Mouse (Mus musculus) liver (tissue): Measurements from ENCODE around the gene Ikzf3.

Experiments used
- DNase-seq: peaks from one replicate; pipeline ENCODE4 v3.0.0-alpha.2; 2020; ENCODE audit warnings: mixed read lengths

The Ikzf3 gene

GRCm38 (mm10) chr11:98545711-98546231 is at the start of gene Ikzf3:
Ikzf3 (minus strand) TSS chr11:98546031.
- peak; percentile 12 for DNase-seq

- no peak for DNase-seq
Observed at GRCm38 (mm10) chr11:98595473-98595872, 49.6 kb upstream of the Ikzf3 start.

GRCm38 (mm10) chr11:98595021-98595420 is 49.2 kb upstream of the Ikzf3 start:
- DNase-seq = no peak

GRCm38 (mm10) chr11:98590548-98591445 is 45.0 kb upstream of the Ikzf3 start:
- no peak for DNase-seq

GRCm38 (mm10) chr11:98589306-98589705 is 43.5 kb upstream of the Ikzf3 start:
- DNase-seq = peak; percentile 30

DNA sequence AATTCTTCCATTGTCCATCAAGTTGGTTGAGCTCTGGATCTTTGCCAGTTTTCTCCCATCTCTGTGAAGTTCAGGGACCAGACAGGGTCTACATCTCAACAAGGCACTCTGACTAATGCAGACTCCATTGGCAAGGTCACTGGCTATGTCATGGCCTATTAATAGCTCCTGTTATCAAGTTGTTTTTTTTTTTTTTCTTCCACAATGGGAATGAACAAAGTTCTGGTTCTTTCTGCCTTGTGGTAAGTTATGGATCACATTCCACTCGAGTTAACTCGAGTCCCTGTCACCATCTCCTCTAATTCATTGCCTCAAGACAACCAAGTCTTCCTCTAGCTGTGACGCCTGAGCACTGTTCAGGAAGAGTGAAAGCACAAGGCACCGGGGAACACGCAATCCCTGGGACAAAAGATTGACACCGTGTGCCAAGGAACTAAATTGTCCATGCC is 43.0 kb upstream of the Ikzf3 start:
- no peak for DNase-seq

DNA sequence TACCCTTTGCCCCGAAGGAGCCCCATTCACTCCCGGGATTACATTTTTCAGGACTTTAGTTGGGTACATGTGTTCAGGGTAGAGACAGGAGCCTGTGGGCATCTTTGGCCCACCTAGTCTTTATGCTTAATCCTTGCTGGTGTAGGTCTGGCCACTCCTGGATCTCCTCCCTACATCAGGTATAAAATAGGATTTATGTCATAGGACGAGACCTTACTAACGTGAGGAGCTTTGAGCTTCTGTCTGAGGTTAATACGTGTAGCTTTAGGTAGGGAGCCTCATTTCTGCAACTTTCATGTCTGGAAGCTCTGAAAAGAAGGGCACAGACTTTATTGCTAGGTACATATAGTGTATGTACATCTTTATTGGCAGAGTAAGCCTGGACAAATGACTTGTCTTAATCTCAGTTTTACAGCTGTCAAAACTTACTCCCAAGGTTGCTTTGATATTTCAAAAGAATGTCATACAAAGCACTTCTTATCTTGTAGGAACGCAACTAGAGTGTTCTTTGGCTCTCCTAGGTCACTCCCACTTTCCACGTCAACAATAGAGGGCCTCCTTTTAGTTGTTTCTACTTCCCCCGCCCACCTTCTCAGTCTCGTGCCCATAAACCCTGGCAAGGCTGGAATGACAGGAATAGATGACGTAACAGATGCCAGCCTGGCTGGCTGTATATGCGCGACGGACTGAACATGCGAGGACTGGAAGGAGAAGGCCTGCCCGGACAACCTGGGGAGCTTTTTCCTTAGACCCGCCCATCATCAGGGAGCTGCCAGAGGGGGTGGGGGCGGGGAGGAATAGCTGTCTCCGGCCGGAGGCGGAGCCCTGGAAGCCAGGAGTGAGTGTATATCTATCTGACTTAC is 42.1 kb upstream of the Ikzf3 start:
- DNase-seq = peak; percentile 94

GRCm38 (mm10) chr11:98586892-98587563 is 41.2 kb upstream of the Ikzf3 start, which contains the start of gene Ormdl3:
Ormdl3 (minus strand) TSS chr11:98587368.
- peak; percentile 99 for DNase-seq

DNA sequence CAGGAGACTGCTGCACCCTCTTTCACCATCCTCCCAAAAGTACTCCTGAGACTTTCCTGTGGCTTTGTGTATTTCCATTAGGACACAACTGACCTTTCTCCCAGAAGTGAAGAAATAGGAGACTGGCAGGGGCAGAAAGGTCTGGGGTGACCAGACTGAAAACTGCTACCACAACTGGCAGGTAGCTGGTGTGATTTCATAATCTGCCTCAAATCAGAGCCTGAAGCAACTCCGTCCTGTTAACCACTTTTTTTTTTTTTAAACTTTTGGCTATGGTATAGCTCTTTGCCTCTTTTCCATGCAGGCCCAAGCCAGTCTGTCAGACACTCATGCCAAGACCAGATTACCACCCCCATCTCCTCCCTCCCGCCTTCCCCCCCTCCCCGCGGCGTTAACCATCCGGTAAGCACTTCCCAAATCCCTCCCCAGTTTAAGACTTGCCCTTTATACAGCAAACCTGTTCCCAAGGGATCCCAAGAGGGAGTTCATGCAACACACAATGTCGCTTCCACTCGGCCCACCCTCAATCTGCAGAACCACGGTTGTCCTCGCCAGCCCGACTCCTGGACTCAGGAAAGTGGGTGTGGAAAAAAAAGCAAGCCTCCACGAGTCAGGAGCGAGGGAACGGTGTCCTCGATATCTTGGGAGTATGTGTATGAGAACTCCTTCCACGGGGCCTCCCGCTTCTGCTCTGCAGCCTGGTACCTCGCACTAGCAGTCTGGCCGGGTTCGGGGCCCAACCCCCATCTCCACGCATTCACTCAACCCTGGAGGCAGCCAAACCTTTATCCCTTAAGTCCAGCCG is 40.5 kb upstream of the Ikzf3 start:
- peak; percentile 50 for DNase-seq

DNA sequence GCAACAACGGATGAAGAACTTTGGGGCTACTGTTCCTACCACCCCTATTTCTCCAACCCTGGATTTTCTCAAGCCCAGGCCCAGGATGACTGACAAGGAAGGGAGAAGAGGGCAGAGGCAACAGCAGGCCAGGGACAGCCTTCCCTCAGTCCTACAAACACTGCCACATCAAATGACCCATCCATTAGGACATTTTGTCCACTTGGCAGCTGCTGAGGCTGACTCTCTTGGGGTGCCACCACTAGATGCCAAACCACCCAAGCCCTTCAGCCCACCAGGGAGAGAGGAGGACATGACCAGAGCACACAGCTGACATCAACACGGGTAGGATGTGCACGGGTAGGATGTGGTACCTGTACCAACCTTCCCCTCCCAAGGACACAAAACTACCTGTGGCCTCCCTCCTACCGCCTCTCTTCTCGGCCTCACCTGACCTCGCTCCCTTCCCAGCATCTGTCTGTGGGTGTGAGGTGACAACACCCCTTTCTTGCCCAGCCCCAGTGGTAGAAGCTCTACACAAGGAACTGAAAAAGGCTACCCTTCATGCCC is 38.9 kb upstream of the Ikzf3 start:
- DNase-seq = peak; percentile 24

DNA sequence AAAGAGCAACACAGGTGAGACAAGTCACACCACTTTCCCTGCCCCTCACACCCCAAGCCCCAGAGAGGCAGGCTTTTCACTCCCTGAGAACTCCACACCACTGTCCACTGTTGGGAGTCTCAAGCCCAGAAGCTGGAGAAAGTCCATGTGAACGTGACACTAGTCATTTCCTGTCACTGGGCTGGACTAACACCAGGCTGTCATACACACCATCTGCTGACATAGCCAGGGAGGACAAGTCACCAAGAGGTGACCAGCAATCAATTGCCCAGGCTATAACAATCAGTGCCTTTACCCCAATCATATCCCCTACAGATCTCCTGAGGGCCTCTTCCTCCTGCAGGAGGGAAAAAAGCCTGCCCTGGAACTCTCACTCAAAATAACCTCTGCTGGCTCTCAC is 38.3 kb upstream of the Ikzf3 start:
- DNase-seq = no peak

GRCm38 (mm10) chr11:98583571-98583970 is 37.7 kb upstream of the Ikzf3 start:
- peak; percentile 72 for DNase-seq

DNA sequence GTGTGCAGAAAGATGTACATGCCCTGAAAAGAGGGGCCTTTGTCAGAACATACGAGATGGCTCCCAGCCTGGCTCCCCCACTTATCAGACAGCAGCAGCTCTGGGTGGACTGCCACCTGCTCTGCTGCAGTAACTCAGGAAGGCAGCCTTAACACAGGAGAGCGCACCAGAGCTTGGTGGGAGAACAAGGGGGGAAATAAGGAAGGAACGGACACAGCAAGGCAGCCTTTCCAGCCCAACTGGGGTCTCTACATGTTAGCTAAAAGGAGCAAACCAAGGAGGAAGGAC is 37.4 kb upstream of the Ikzf3 start:
- peak; percentile 89 for DNase-seq

DNA sequence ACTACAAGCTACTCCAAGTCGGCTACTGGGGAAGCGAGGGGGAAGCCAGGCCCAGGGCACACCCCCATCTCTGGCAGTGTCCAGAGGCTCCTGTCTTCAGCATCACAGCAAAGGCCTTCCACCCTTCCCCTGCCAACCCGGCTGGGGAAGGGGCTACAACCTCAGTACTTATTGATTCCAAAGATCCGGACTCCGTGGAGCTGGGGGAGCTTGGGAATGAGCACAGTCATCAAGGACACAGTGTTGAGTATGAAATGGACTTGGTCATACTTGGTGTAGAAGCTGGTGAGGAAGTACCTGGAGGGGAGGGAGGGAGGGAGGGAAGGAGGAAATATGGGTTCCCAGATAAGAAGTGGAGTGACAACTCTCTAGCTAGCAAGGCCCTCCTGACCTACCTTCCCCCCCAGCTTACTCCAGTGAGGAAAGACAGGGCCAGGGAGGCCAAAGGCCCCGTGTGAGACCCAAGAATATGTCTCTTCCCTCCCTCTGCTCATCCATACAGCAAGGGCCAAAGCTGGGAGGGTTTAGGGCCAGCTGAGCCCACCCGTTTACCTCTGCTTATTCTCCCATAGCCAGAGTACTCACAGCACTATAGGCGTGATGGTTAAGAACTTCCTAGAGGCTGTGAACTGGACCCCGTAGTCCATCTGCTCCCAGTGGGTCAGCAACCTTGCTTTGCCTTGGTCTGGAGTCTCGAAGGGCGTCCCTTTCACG is 36.9 kb upstream of the Ikzf3 start:
- peak; percentile 75 for DNase-seq

DNA sequence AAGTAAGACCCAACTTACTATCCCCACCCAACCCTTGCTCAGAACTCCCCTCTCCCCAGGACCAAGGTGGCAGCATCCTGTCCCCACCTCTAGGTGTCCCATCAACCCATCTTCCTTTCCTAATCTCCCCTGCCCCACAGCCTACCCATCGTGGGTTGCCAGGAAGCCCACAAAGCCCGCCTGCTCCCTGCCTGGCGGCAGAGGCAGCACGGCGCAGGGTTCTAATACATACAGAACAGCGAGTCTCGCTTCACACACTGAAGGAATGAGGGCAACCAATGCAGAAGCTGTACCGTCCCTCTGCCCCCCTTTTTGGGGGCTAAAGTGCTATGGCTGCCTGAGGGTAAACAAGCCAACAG is 36.2 kb upstream of the Ikzf3 start:
- no peak for DNase-seq

DNA sequence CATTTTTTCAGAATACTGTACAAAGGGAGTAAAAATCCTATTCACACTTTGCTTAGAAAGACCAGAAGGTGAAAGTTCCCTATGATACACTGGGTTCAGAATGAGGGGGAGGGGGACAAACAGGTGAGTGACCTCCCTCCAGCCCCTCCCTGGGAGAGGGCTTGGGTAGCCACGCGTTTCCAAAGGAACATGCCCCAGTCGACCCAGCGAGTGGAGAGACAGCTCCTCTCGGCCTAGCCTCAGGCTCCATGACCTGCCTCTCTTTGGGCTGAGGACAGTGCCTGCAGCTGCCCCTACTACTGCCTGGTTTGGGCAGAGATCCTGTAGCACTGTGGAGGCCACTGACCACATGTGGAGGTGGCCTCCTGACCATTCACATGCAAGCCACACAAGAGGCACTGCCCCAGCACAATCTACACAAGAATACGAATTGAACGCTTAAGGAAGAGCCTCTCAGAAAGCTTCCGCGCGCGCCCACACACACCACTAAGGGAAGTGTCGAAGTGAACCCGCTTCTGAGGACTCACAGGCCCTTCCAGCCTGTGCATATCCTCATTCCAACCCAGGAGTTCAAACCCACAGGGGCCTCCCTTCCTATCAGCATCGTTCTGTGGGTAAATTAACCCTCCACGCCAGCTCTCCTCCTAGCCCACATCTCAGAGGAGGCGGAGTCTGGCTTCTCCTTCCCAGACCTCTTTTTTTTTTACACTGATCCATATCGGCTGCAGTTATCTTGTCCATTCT is 35.6 kb upstream of the Ikzf3 start:
- peak; percentile 82 for DNase-seq

- DNase-seq = peak; percentile 86
Observed at GRCm38 (mm10) chr11:98580301-98581121, 34.7 kb upstream of the Ikzf3 start.

- no peak for DNase-seq
Observed at GRCm38 (mm10) chr11:98577776-98578175, 31.9 kb upstream of the Ikzf3 start.

DNA sequence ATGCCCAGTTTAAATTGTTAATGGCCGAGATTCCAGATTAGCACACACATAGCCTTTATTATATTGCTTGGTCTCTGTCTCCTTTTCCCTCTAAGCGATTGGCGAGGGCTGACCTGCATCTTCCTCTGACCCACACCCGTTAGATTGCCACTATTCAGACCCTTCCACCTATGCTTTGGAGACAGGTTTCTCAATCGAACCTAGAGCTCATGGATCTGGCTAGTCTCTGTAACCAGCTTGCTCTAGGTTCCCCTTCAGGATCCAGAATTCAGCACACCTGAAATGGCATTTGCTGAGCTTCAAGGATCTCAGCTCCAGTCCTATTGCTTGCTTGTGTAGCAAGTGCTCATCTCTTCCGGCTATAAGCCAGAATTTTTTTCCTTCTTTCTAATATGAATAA is 23.6 kb upstream of the Ikzf3 start:
- DNase-seq = no peak
